ENCODE assay signal across 31 mouse cellular contexts in genomic region chr4:46676646-46677045, GRCm38 (mm10). TPM values are rescaled to one million over a fixed set of nuclear protein-coding genes. Genes with fewer than 3 reads are reported as not detected.
DNase-seq lines count a peak whose midpoint lies in the region; ATAC-seq and TF ChIP-seq lines count a peak whose summit lies in the region.
"Had no signal": no experiment of that assay in that cellular context is flagged by ENCODE, and none has a peak within 500 bp of the region (broad histone marks: within the 10 kb centered on the region; RNA-seq: fewer than 3 reads in every experiment).

No protein-coding gene starts in this region.

- WGBS in liver, postnatal 0 days (ENCODE audit: insufficient replicate concordance) = 26% methylated on average over 3 of the region's 3 CpGs
- 43% methylated on average over 3 of the region's 3 CpGs for WGBS in liver, embryonic 11.5 days

- no peaks in the 10 kb centered on the region for H3K4me1 ChIP-seq in liver, postnatal 0 days (ENCODE audit: insufficient read depth)
- peaks cover 12% of the 10 kb centered on the region; the same call in 1 of the 2 replicates for H3K4me1 ChIP-seq in liver, embryonic 11.5 days (replicated peaks; ENCODE audit: control insufficient read depth, insufficient read depth, low read length)
- H3K4me1 ChIP-seq: embryonic facial prominence, embryonic 10.5 days; embryonic facial prominence, embryonic 13.5 days; forebrain, embryonic 12.5 days; forebrain, embryonic 15.5 days; heart, embryonic 12.5 days; heart, embryonic 15.5 days had no signal

- ATAC-seq in liver, postnatal 0 days = no peak
- ATAC-seq in liver, embryonic 11.5 days (replicated peaks; ENCODE audit: low FRiP score) = no peak
- ATAC-seq in megakaryocyte progenitor cell, adult 5-6 weeks (replicated peaks; ENCODE audit: poor library complexity) = peak; percentile 27; the same call in 1 of the 2 replicates
- ATAC-seq: activated CD4-positive, CD25-positive, alpha-beta regulatory T cell, adult 4 months; forebrain, embryonic 15.5 days; hindbrain, postnatal 0 days; inflammation-experienced regulatory T-cells, adult 6 months had no signal

- no peak for TF ChIP-seq EP300 in liver, postnatal 0 days (IDR thresholded peaks at IDR 0.05; ENCODE audit: low read depth)

- H3K4me3 ChIP-seq in liver, postnatal 0 days (ENCODE audit: low read depth, low read length) = no peak overlapping the region
- no peak overlapping the region for H3K4me3 ChIP-seq in liver, embryonic 11.5 days (ENCODE audit: low read depth, low read length)
- H3K4me3 ChIP-seq: embryonic facial prominence, embryonic 10.5 days; embryonic facial prominence, embryonic 13.5 days; erythroblast, embryonic 14.5 days; forebrain, embryonic 12.5 days; forebrain, embryonic 15.5 days; heart, embryonic 12.5 days; heart, embryonic 15.5 days had no signal

- no peaks in the 10 kb centered on the region for H3K9me3 ChIP-seq in liver, postnatal 0 days (ENCODE audit: low read length)
- 0 out of 2 replicates have a peak, but pooled peaks cover 3% of the 10 kb centered on the region for H3K9me3 ChIP-seq in liver, embryonic 11.5 days (ENCODE audit: control insufficient read depth, low read length)
- H3K9me3 ChIP-seq: embryonic facial prominence, embryonic 10.5 days; embryonic facial prominence, embryonic 13.5 days; forebrain, embryonic 12.5 days; forebrain, embryonic 15.5 days; heart, embryonic 12.5 days; heart, embryonic 15.5 days had no signal

- no peak overlapping the region for H3K4me2 ChIP-seq in liver, postnatal 0 days (ENCODE audit: low read depth, low read length)
- 0 out of 2 replicates have a peak overlapping the region, but pooled peaks have one; percentile 4 for H3K4me2 ChIP-seq in liver, embryonic 11.5 days
- H3K4me2 ChIP-seq: embryonic facial prominence, embryonic 13.5 days; forebrain, embryonic 12.5 days; forebrain, embryonic 15.5 days; heart, embryonic 12.5 days; heart, embryonic 15.5 days; hindbrain, embryonic 14.5 days had no signal

- H3K27ac ChIP-seq in liver, postnatal 0 days (ENCODE audit: low read depth) = no peak overlapping the region
- H3K27ac ChIP-seq in liver, embryonic 11.5 days (ENCODE audit: low read depth, low read length) = no peak overlapping the region
- H3K27ac ChIP-seq: embryonic facial prominence, embryonic 10.5 days; embryonic facial prominence, embryonic 13.5 days; forebrain, embryonic 12.5 days; forebrain, embryonic 15.5 days; heart, embryonic 15.5 days; hindbrain, embryonic 14.5 days; hindbrain, postnatal 0 days had no signal

- H3K27me3 ChIP-seq in liver, postnatal 0 days (ENCODE audit: insufficient read depth, low read length) = no peaks in the 10 kb centered on the region
- H3K27me3 ChIP-seq in liver, embryonic 11.5 days (replicated peaks; ENCODE audit: control insufficient read depth, insufficient read depth, low read length) = no peaks in the 10 kb centered on the region
- H3K27me3 ChIP-seq: CH12.LX; embryonic facial prominence, embryonic 13.5 days; forebrain, embryonic 15.5 days; heart, embryonic 12.5 days; heart, embryonic 15.5 days had no signal

- no peaks in the 10 kb centered on the region for H3K36me3 ChIP-seq in liver, postnatal 0 days (replicated peaks; ENCODE audit: insufficient read depth, low read length)
- no peaks in the 10 kb centered on the region for H3K36me3 ChIP-seq in liver, embryonic 11.5 days (ENCODE audit: control insufficient read depth, insufficient read depth, low read length)
- H3K36me3 ChIP-seq: embryonic facial prominence, embryonic 10.5 days; embryonic facial prominence, embryonic 13.5 days; forebrain, embryonic 12.5 days; G1E; heart, embryonic 12.5 days; heart, embryonic 15.5 days had no signal

- peak; percentile 39 for DNase-seq in liver
- no peak for DNase-seq in liver, postnatal 0 days
- DNase-seq in liver, embryonic 11.5 days (ENCODE audit: low spot score) = no peak
- DNase-seq in gastrocnemius, postnatal 10 days = no peak
- DNase-seq in cerebellum, adult 11 months = no peak
- DNase-seq in cerebellum, adult 9-10 months = no peak
- DNase-seq: adrenal gland, adult 8-10 months; adrenal gland, postnatal 25 days; B cell, adult 2 months; cerebellum, adult 2 months; cerebellum, postnatal 10 days; cerebellum, postnatal 36 days; embryo, embryonic 11 days; gastrocnemius, postnatal 36 days; heart, adult 11 months; heart, postnatal 10 days; heart, postnatal 36 days had no signal

- H3K9ac ChIP-seq in liver, postnatal 0 days (replicated peaks) = no peak overlapping the region
- H3K9ac ChIP-seq in liver, embryonic 11.5 days (ENCODE audit: low read depth, low read length) = no peak overlapping the region
- H3K9ac ChIP-seq: embryonic facial prominence, embryonic 13.5 days; forebrain, embryonic 12.5 days; forebrain, embryonic 15.5 days; heart, embryonic 12.5 days; heart, embryonic 15.5 days; hindbrain, embryonic 14.5 days had no signal

- no peak for TF ChIP-seq CTCF in liver, postnatal 0 days (IDR thresholded peaks at IDR 0.05; ENCODE audit: low read depth)

RNA-seq across cellular contexts. Expression of gene Tbc1d2, which starts 26.6 kb away (rescaled TPM):
- 0.75 and 0.83 TPM in 2 replicates for polyA plus RNA-seq in liver, postnatal 0 days (2015; fragmentation: Nextera tagmentation; extraction: Ambion mirVana)
- polyA plus RNA-seq in liver, embryonic 11.5 days (2014; fragmentation: Nextera tagmentation; extraction: Ambion mirVana) = 0.58 and 0.70 TPM in 2 replicates
- 5.8 and 6.1 TPM in 2 replicates for total RNA-seq in megakaryocyte progenitor cell, adult 5-6 weeks (2015)
- total RNA-seq in megakaryocyte progenitor cell, adult 5-6 weeks (2017) = 6.3 and 8.2 TPM in 2 replicates
- 1 to 10 TPM; 1.6 to 1.8 TPM for total RNA-seq in gastrocnemius, postnatal 10 days (2021)
- polyA plus RNA-seq: G1E had no signal
